Mouse (Mus musculus) myocyte (in vitro differentiated cells): ENCODE results near the gene Gm9049.

Experiments
- POLR2A ChIP-seq: IDR thresholded peaks from one replicate; pipeline ENCODE4 v1.6.1; 2011; ENCODE audit warnings: low read depth, mild to moderate bottlenecking, control low read depth, moderate library complexity; ENCODE audit not compliant: insufficient read length
- SRF ChIP-seq: IDR thresholded peaks from one replicate; pipeline ENCODE4 v1.6.1; 2011; ENCODE audit warnings: low read depth; ENCODE audit not compliant: control insufficient read depth, insufficient read length
- TCF12 ChIP-seq: IDR thresholded peaks from one replicate; pipeline ENCODE4 v1.6.1; 2011; ENCODE audit warnings: mild to moderate bottlenecking, control low read depth; ENCODE audit not compliant: poor library complexity, insufficient read depth, severe bottlenecking

DNA sequence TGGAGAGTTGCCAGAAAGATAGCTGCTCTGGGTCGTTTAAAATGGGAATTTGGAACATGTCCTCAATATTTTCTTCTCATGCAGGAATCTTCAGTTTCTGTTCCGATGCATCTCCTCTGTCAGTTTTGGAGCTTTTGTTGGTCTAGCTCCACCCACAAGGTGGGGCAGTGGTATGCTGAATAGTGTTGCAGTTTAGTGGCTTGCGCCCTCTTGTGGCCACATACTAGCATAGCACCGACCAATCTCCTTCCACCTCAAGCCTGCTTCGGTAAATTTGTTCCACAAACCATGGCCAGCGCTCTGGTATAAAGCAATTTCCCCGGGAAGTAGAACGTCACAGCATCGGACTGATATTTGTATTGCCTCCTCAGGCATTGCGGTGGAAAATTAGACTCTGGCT lies 16.5 kb upstream of the Gm9049 start:
- no peak for TF ChIP-seq TCF12
- no peak for TF ChIP-seq SRF
- no peak for TF ChIP-seq POLR2A
